Mouse (Mus musculus): ENCODE results near the gene Trim63.

DNA sequence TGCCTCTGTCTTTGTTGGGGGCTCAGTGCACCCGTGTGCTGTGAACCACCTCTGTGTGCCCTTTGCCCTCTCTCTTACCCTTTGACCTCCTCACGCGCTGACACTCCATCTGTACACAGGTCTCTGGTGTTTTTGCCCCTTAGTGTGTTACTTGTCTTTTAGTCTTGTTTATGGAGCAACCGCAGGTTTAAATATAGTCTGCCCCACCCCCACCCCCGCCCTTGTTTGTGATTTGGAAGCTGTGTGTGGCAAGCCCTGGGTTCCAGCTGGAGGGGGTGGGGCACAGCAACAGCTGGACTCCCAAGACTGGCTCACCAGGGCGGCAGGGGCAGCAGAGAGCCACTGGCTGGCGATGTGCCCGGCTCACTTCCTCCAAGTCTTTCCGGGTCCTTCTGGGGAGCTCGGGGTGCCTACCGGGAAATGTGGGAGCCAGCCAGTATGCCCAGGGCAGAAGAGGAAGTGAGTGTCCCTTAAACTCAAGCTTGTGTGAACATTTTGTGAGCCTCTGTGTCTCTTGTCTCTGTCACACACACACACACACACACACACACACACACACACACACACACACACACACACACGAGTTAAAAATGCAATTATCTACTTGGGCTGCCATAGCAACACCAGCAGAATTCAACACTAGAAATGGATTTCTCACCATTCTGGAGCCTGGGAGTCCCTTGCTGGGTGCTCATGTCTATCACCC lies 7.4 kb upstream of the Trim63 start:
- TF ChIP-seq MAX (IDR thresholded peaks at IDR 0.05; ENCODE audit: low read depth): no peak
- no peak for TF ChIP-seq POLR2A (IDR thresholded peaks at IDR 0.05; ENCODE audit: insufficient read length, low read depth)
- no peak for TF ChIP-seq USF1 (IDR thresholded peaks at IDR 0.05; ENCODE audit: low read depth)
- TF ChIP-seq TCF12 (IDR thresholded peaks at IDR 0.05; ENCODE audit: insufficient read depth, poor library complexity, severe bottlenecking): no peak
- no peak for TF ChIP-seq CEBPB (IDR thresholded peaks at IDR 0.05; ENCODE audit: insufficient read depth, poor library complexity, severe bottlenecking)
- TF ChIP-seq REST (IDR thresholded peaks at IDR 0.05; ENCODE audit: insufficient read depth, insufficient read length): no peak
- peak; percentile 55 for TF ChIP-seq TCF3 (IDR thresholded peaks at IDR 0.05; ENCODE audit: insufficient read length, low read depth)
- TF ChIP-seq POLR2AphosphoS2 (IDR thresholded peaks at IDR 0.05; ENCODE audit: insufficient read length, low read depth): no peak
- TF ChIP-seq E2F4 (IDR thresholded peaks at IDR 0.05; ENCODE audit: insufficient read depth): no peak
- peak; percentile 72 to 92 (median 88) for TF ChIP-seq MYOG (IDR thresholded peaks at IDR 0.05; ENCODE audit: control insufficient read depth in 1 of 3, insufficient read depth in 1 of 3, insufficient read length in 2 of 3, low read depth in 2 of 3)
- peak; percentile 14 to 85 (median 72) for TF ChIP-seq MYOD1 (IDR thresholded peaks at IDR 0.05; ENCODE audit: control insufficient read depth in 1 of 3, insufficient read length in 2 of 3, low read depth in 2 of 3)
